Mouse (Mus musculus): ENCODE data around the gene Gm20388. TPM values are rescaled to one million over a fixed set of nuclear protein-coding genes. Genes with fewer than 3 reads are reported as not detected.
A peak's percentile ranks its signal among the peaks of the same experiment; 100 is the strongest.

The Gm20388 gene
- total and polyA plus RNA-seq, 3 experiments = 0.02 to 0.05 TPM; not detected in 1

DNA sequence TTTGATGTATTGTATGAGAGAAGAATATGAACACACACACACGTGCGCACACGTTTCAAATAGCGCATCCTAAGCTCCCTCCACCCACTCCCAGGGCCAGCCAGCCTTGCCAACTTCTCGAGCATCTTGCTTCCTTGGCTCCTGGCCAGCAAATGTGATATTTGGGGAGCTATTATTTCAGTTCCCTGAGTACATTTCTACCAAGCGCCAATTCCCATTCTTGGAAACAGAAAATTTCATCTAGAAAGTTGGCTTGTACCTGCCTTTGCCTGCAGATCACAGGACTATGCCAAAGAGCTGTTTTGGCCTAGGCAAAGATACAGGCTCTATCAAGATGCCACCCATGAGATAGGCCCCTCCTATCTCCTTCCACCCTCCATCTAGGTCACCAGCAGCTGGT lies 2644.1 kb downstream of the Gm20388 start:
- H3K9me3 ChIP-seq (replicated peaks) = no peaks in the 10 kb centered on the region
- no peaks in the 10 kb centered on the region for H3K27me3 ChIP-seq (ENCODE audit: insufficient read depth, low read length)
- no peak for TF ChIP-seq POLR2AphosphoS5 (IDR thresholded peaks at IDR 0.05; ENCODE audit: insufficient replicate concordance, low read depth, low read length)
- TF ChIP-seq TAL1 (conservative IDR thresholded peaks at IDR 0.05; ENCODE audit: low read depth, low read length) = no peak
- TF ChIP-seq CTCF (IDR thresholded peaks at IDR 0.05; ENCODE audit: low read depth, low read length) = no peak
- TF ChIP-seq GATA1 (IDR thresholded peaks at IDR 0.05; ENCODE audit: borderline replicate concordance, low read length) = no peak
- no peak for TF ChIP-seq GATA2 (IDR thresholded peaks at IDR 0.05; ENCODE audit: borderline replicate concordance, low read depth, low read length)
- no peak for DNase-seq (ENCODE audit: low spot score)
- no peak overlapping the region for H3K4me3 ChIP-seq (ENCODE audit: low read depth, low read length)
- no peak for ATAC-seq (ENCODE audit: extremely low read depth, insufficient number of reproducible peaks, low FRiP score, poor library complexity, severe bottlenecking)
- peaks cover 4% of the 10 kb centered on the region for H3K36me3 ChIP-seq (replicated peaks)
- H3K4me1 ChIP-seq (ENCODE audit: insufficient read depth, low read depth, low read length) = peaks cover 62% of the 10 kb centered on the region

DNA sequence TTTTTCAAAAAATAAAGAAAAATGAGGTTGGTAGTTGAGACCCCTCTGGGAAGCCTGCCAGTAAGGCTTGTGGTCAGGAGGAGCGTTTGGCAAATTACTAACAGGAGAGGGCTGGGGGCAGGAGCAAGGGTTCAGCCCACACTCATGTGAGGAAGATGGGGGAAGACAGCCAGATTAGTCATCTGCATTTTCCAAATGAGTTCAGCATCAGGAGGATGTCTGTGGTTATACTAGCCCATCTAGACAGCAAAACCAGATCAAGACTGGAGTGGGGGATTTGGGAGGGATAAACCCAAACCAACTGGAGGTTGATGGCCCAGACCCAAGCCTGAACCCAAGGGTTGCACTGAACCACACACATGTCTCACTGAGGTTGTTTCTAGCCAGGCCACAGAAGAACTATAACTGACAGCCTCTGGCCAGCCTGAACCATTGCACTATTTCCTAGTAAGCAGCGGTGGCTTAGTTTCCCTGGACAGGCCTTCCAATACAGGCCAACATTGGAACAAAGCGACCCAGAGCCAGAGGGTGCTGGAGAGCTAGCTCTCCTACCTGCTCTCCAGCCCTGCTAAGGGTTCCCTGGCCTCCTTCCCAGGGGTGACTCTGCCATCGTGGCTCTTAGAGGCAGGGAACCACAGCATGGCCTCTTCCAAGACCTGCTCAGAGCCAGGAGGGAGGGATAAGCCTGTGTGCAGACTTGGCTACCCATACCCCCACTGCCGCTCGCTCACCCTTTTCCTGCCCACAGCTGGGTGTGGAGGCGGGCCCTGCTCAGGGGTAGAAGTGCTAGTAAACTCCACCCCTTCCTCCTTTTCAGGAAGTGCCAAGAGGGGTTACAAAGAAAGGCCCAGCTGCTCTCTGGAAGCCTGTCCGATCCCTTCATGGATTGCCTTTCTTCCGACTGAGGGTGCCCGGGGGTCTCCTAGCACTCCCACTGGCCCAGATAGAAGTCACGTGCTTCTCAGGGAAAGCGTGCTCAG lies 2645.7 kb downstream of the Gm20388 start:
- Histone ChIP-seq H3K9me3 (replicated peaks) (no peaks in the 10 kb centered on the region), H3K4me1 (ENCODE audit: insufficient read depth, low read depth, low read length) (peaks cover 61% of the 10 kb centered on the region), H3K4me3 (ENCODE audit: low read depth, low read length) (peak overlapping the region; percentile 72), H3K27me3 (ENCODE audit: insufficient read depth, low read length) (no peaks in the 10 kb centered on the region), H3K36me3 (replicated peaks) (peaks cover 2% of the 10 kb centered on the region)
- ATAC-seq (ENCODE audit: extremely low read depth, insufficient number of reproducible peaks, low FRiP score, poor library complexity, severe bottlenecking) (peak; percentile 86), DNase-seq (ENCODE audit: low spot score) (peak; percentile 73)
- TF ChIP-seq TAL1 (conservative IDR thresholded peaks at IDR 0.05; ENCODE audit: low read depth, low read length) (no peak), GATA2 (IDR thresholded peaks at IDR 0.05; ENCODE audit: borderline replicate concordance, low read depth, low read length) (no peak), POLR2AphosphoS5 (IDR thresholded peaks at IDR 0.05; ENCODE audit: insufficient replicate concordance, low read depth, low read length) (no peak), CTCF (IDR thresholded peaks at IDR 0.05; ENCODE audit: low read depth, low read length) (no peak), GATA1 (IDR thresholded peaks at IDR 0.05; ENCODE audit: borderline replicate concordance, low read length) (no peak)

DNA sequence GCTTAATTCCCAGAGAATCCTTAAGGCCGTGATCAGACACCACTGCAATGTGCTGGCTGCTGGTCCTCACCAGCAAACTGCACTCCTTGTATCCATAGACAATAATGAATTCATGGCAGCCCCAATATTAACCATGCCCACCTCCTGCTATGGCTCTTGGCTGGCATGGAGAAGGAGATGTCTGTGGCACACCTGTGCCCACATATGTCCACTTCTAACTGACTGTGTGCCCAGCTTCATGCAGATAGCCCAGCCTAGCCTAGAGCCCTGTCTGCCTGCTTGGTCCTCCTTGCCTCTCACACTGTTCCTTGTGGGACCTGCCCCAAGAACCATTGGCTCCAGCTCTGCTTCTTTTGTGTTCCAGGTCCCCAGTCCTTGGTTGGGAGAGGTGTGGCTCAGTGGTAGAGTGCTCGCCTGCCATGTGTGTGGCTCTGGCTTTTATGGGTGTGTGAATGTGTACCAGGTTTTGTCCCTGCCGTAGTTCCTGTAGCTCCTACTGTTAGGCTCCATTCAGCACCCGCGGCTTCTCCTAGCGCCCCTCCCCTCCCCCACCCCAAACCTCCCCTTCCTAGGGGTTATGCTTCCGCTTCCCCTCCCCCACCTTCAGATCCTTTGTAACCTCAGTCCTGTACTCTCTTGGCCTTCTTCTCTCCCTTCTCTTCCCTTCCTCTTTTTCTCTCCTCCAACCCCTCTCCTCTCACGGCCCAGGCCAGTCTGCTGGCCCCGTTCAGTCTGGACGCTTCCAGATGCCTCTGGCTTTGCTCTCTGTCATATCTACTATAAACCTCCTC lies 2646.8 kb downstream of the Gm20388 start:
- H3K9me3 ChIP-seq (replicated peaks) = no peaks in the 10 kb centered on the region
- TF ChIP-seq GATA1 (IDR thresholded peaks at IDR 0.05; ENCODE audit: borderline replicate concordance, low read length) (no peak), POLR2AphosphoS5 (IDR thresholded peaks at IDR 0.05; ENCODE audit: insufficient replicate concordance, low read depth, low read length) (no peak), GATA2 (IDR thresholded peaks at IDR 0.05; ENCODE audit: borderline replicate concordance, low read depth, low read length) (no peak), CTCF (IDR thresholded peaks at IDR 0.05; ENCODE audit: low read depth, low read length) (no peak), TAL1 (conservative IDR thresholded peaks at IDR 0.05; ENCODE audit: low read depth, low read length) (no peak)
- H3K36me3 ChIP-seq (replicated peaks) = peaks cover 3% of the 10 kb centered on the region
- H3K4me3 ChIP-seq (ENCODE audit: low read depth, low read length) = peak overlapping the region; percentile 72
- DNase-seq (ENCODE audit: low spot score) = peak; percentile 64
- H3K4me1 ChIP-seq (ENCODE audit: insufficient read depth, low read depth, low read length) = peaks cover 53% of the 10 kb centered on the region
- ATAC-seq (ENCODE audit: extremely low read depth, insufficient number of reproducible peaks, low FRiP score, poor library complexity, severe bottlenecking) = peak; percentile 52
- H3K27me3 ChIP-seq (ENCODE audit: insufficient read depth, low read length) = no peaks in the 10 kb centered on the region

DNA sequence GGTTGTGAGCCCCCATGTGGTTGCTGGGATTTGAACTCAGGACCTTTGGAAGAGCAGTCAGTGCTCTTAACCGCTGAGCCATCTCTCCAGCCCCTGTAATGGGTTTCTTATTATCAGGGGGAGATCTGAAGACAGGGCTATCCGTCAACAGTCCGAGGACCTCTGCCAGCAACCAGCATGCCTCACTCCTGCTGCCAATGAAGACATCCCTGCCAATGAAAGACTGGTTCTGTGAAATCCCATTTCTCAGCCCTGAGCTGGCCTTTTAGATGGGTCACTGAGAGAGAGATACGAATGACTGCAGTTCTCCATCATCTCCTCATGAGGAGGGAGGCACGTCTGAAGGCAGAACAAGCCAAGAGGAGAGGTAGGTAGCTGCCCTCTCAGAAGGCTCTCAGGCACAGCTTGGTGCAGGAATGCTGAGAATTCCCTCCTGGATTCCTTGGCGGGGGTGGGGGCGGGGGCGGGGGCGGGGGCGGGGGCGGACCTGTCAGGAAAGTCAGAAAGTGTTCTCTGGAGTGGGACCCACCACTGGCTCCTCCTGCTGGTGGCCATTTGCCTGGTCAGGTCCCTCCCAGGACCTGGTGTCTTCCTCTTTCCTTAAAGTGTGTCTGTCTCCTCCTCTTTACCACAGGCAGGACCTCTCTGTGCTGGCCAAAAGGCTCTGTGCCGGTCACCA lies 2648.2 kb downstream of the Gm20388 start:
- Histone ChIP-seq H3K36me3 (replicated peaks) (peaks cover 7% of the 10 kb centered on the region), H3K9me3 (replicated peaks) (no peaks in the 10 kb centered on the region), H3K4me3 (ENCODE audit: low read depth, low read length) (no peak overlapping the region), H3K4me1 (ENCODE audit: insufficient read depth, low read depth, low read length) (peaks cover 46% of the 10 kb centered on the region), H3K27me3 (ENCODE audit: insufficient read depth, low read length) (no peaks in the 10 kb centered on the region)
- DNase-seq (ENCODE audit: low spot score) = no peak
- no peak for ATAC-seq (ENCODE audit: extremely low read depth, insufficient number of reproducible peaks, low FRiP score, poor library complexity, severe bottlenecking)
- TF ChIP-seq POLR2AphosphoS5 (IDR thresholded peaks at IDR 0.05; ENCODE audit: insufficient replicate concordance, low read depth, low read length) = no peak
- TF ChIP-seq CTCF (IDR thresholded peaks at IDR 0.05; ENCODE audit: low read depth, low read length) = no peak
- TF ChIP-seq GATA1 (IDR thresholded peaks at IDR 0.05; ENCODE audit: borderline replicate concordance, low read length) = no peak
- TF ChIP-seq TAL1 (conservative IDR thresholded peaks at IDR 0.05; ENCODE audit: low read depth, low read length) = no peak
- no peak for TF ChIP-seq GATA2 (IDR thresholded peaks at IDR 0.05; ENCODE audit: borderline replicate concordance, low read depth, low read length)

DNA sequence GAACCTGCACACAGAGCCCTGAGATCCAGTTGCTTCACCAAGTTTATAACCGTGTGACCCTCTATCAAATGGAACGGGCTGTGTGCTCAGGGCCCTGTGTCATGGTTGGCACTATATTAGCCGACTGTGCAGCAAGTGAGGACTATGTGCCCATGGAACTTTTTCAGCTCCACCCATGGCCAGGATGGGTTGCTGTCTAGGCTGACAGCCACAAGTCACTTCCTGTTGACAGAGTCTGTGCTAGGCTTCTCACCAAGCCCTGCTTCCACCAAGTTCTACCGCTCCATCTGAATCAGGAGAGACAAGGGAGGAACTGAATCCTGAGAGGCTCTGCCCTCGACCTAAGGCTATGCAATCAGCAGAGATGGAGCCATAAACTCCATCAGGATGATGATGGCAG lies 2650.6 kb downstream of the Gm20388 start:
- Histone ChIP-seq H3K4me3 (ENCODE audit: low read depth, low read length) (no peak overlapping the region), H3K27me3 (ENCODE audit: insufficient read depth, low read length) (no peaks in the 10 kb centered on the region), H3K9me3 (replicated peaks) (no peaks in the 10 kb centered on the region), H3K4me1 (ENCODE audit: insufficient read depth, low read depth, low read length) (peaks cover 47% of the 10 kb centered on the region), H3K36me3 (replicated peaks) (peaks cover 23% of the 10 kb centered on the region)
- DNase-seq (ENCODE audit: low spot score) = no peak
- ATAC-seq (ENCODE audit: extremely low read depth, insufficient number of reproducible peaks, low FRiP score, poor library complexity, severe bottlenecking) = no peak
- TF ChIP-seq TAL1 (conservative IDR thresholded peaks at IDR 0.05; ENCODE audit: low read depth, low read length) = no peak
- no peak for TF ChIP-seq GATA1 (IDR thresholded peaks at IDR 0.05; ENCODE audit: borderline replicate concordance, low read length)
- no peak for TF ChIP-seq CTCF (IDR thresholded peaks at IDR 0.05; ENCODE audit: low read depth, low read length)
- no peak for TF ChIP-seq GATA2 (IDR thresholded peaks at IDR 0.05; ENCODE audit: borderline replicate concordance, low read depth, low read length)
- TF ChIP-seq POLR2AphosphoS5 (IDR thresholded peaks at IDR 0.05; ENCODE audit: insufficient replicate concordance, low read depth, low read length) = no peak

All from G1E (cell line).